9 mouse cellular contexts compared by ENCODE assay signal in genomic region chr8:66323045-66323807, GRCm38 (mm10).
DNase-seq lines count a peak whose midpoint lies in the region; ATAC-seq and TF ChIP-seq lines count a peak whose summit lies in the region.
"Had no signal": no experiment of that assay in that cellular context is flagged by ENCODE, and none has a peak within 500 bp of the region (broad histone marks: within the 10 kb centered on the region; RNA-seq: fewer than 3 reads in every experiment).

No protein-coding gene starts in this region.

- TF ChIP-seq CTCF in bone marrow, adult 2 months (IDR thresholded peaks at IDR 0.05; ENCODE audit: control insufficient read depth, insufficient read depth, low read length) = peak; percentile 92

- no peak for ATAC-seq in heart, embryonic 12.5 days (ENCODE audit: insufficient number of reproducible peaks, low FRiP score)
- ATAC-seq in forebrain, embryonic 15.5 days (replicated peaks) = no peak

- no peak overlapping the region for H3K4me3 ChIP-seq in heart, embryonic 12.5 days
- no peak overlapping the region for H3K4me3 ChIP-seq in bone marrow, adult 2 months (replicated peaks; ENCODE audit: control insufficient read depth, low read depth, low read length)
- no peak overlapping the region for H3K4me3 ChIP-seq in forebrain, embryonic 15.5 days
- H3K4me3 ChIP-seq: liver, embryonic 15.5 days had no signal

- 52% methylated on average over 4 of the region's 4 CpGs for WGBS in heart, embryonic 12.5 days
- WGBS in bone marrow, adult 2 months = 12% methylated on average over 4 of the region's 4 CpGs
- WGBS in forebrain, embryonic 15.5 days = 66% methylated on average over 4 of the region's 4 CpGs

- H3K4me1 ChIP-seq in heart, embryonic 12.5 days (replicated peaks) = no peaks in the 10 kb centered on the region
- H3K4me1 ChIP-seq in bone marrow, adult 2 months (ENCODE audit: control insufficient read depth, insufficient read depth, low read length) = no peaks in the 10 kb centered on the region
- no peaks in the 10 kb centered on the region for H3K4me1 ChIP-seq in forebrain, embryonic 15.5 days
- H3K4me1 ChIP-seq: liver, embryonic 15.5 days had no signal

- H3K9me3 ChIP-seq in heart, embryonic 12.5 days (replicated peaks) = no peaks in the 10 kb centered on the region
- H3K9me3 ChIP-seq in forebrain, embryonic 15.5 days = no peaks in the 10 kb centered on the region
- H3K9me3 ChIP-seq: liver, embryonic 15.5 days had no signal

- H3K27ac ChIP-seq in heart, embryonic 12.5 days (ENCODE audit: poor library complexity, severe bottlenecking) = no peak overlapping the region
- no peak overlapping the region for H3K27ac ChIP-seq in bone marrow, adult 2 months (ENCODE audit: control insufficient read depth, insufficient read depth, low read depth, low read length, poor library complexity)
- H3K27ac ChIP-seq in forebrain, embryonic 15.5 days (replicated peaks) = no peak overlapping the region
- H3K27ac ChIP-seq: liver, embryonic 15.5 days had no signal

- DNase-seq in heart, adult 18-20 months = peak; percentile 42 to 49
- DNase-seq in B cell, adult 2 months = peak; percentile 84 to 85
- peak; percentile 39 for DNase-seq in kidney, postnatal 14 days
- DNase-seq in lung, postnatal 14 days = peak; percentile 39
- no peak for DNase-seq in thymus, postnatal 10 days (ENCODE audit: low spot score in 2 of 2)

- H3K27me3 ChIP-seq in heart, embryonic 12.5 days (replicated peaks) = no peaks in the 10 kb centered on the region
- H3K27me3 ChIP-seq in forebrain, embryonic 15.5 days = no peaks in the 10 kb centered on the region
- H3K27me3 ChIP-seq: liver, embryonic 15.5 days had no signal

- TF ChIP-seq POLR2A in bone marrow, adult 2 months (IDR thresholded peaks at IDR 0.05; ENCODE audit: borderline replicate concordance, control insufficient read depth, low read depth, low read length) = no peak

- H3K36me3 ChIP-seq in heart, embryonic 12.5 days = no peaks in the 10 kb centered on the region
- no peaks in the 10 kb centered on the region for H3K36me3 ChIP-seq in forebrain, embryonic 15.5 days
- H3K36me3 ChIP-seq: liver, embryonic 15.5 days had no signal

- H3K9ac ChIP-seq in heart, embryonic 12.5 days = no peak overlapping the region
- H3K9ac ChIP-seq in forebrain, embryonic 15.5 days (replicated peaks) = no peak overlapping the region
- H3K9ac ChIP-seq: liver, embryonic 15.5 days had no signal

- H3K4me2 ChIP-seq in heart, embryonic 12.5 days = no peak overlapping the region
- no peak overlapping the region for H3K4me2 ChIP-seq in forebrain, embryonic 15.5 days (replicated peaks)
- H3K4me2 ChIP-seq: liver, embryonic 15.5 days had no signal

Comparison
In these comparisons a context has a peak if more than half of its experiments do, and no peak if none do; other contexts are left out.
1. DNase-seq: peak in heart, adult 18-20 months (2 of 2), B cell, adult 2 months (2 of 2), kidney, postnatal 14 days (single experiment) and lung, postnatal 14 days (single experiment); none in thymus, postnatal 10 days (0 of 2).